Mouse (Mus musculus) myocyte (in vitro differentiated cells): ENCODE data around the gene Ctnnbl1. TPM values are rescaled to one million over a fixed set of nuclear protein-coding genes. Genes with fewer than 3 reads are reported as not detected.

Source experiments
- H3K27me3 ChIP-seq: one replicate; pipeline ENCODE4 v1.6.1; 2011; ENCODE audit not compliant: control insufficient read depth, insufficient read depth, insufficient read length
- H3K36me3 ChIP-seq: one replicate; pipeline ENCODE4 v1.6.1; 2011; ENCODE audit not compliant: control insufficient read depth, insufficient read depth
- H3K4me2 ChIP-seq: one replicate; pipeline ENCODE4 v1.6.1; 2011; ENCODE audit warnings: low read depth, control low read depth
- H3K4me3 ChIP-seq: one replicate; pipeline ENCODE4 v1.5.1; 2011; ENCODE audit warnings: mild to moderate bottlenecking, control low read depth, moderate library complexity
- H3K79me2 ChIP-seq: one replicate; pipeline ENCODE4 v1.6.1; 2011; ENCODE audit not compliant: control insufficient read depth, insufficient read depth
- H3ac ChIP-seq: one replicate; pipeline ENCODE4 v1.6.1; 2011; ENCODE audit not compliant: control insufficient read depth, insufficient read length
- CEBPB ChIP-seq: IDR thresholded peaks from 2 replicates; pipeline ENCODE4 v1.6.1; 2011; ENCODE audit warnings: mild to moderate bottlenecking, moderate library complexity; ENCODE audit not compliant: poor library complexity, insufficient read depth, severe bottlenecking
- E2F4 ChIP-seq: IDR thresholded peaks from one replicate; pipeline ENCODE4 v1.6.1; 2011; ENCODE audit warnings: mild to moderate bottlenecking, control low read depth, moderate library complexity; ENCODE audit not compliant: insufficient read depth
- MAX ChIP-seq: IDR thresholded peaks from one replicate; pipeline ENCODE4 v1.6.1; 2011; ENCODE audit warnings: low read depth, mild to moderate bottlenecking, control low read depth
- MYOD1 ChIP-seq, 3 experiments: IDR thresholded peaks; one replicate each; pipeline ENCODE4 v1.6.1; 2011; ENCODE audit warnings: control low read depth in 2 of 3, low read depth in 2 of 3, mild to moderate bottlenecking in 2 of 3, moderate library complexity in 1 of 3; ENCODE audit not compliant: insufficient read length in 2 of 3, control insufficient read depth in 1 of 3
- MYOG ChIP-seq, 3 experiments: IDR thresholded peaks; one replicate each; pipeline ENCODE4 v1.6.1; 2011; ENCODE audit warnings: control low read depth in 2 of 3, low read depth in 2 of 3, mild to moderate bottlenecking in 2 of 3; ENCODE audit not compliant: insufficient read length in 2 of 3, control insufficient read depth in 1 of 3, insufficient read depth in 1 of 3
- POLR2A ChIP-seq: IDR thresholded peaks from one replicate; pipeline ENCODE4 v1.6.1; 2011; ENCODE audit warnings: low read depth, mild to moderate bottlenecking, control low read depth, moderate library complexity; ENCODE audit not compliant: insufficient read length
- POLR2AphosphoS2 ChIP-seq: IDR thresholded peaks from one replicate; pipeline ENCODE4 v1.6.1; 2011; ENCODE audit warnings: low read depth, control low read depth; ENCODE audit not compliant: insufficient read length
- REST ChIP-seq: IDR thresholded peaks from one replicate; pipeline ENCODE4 v1.6.1; 2011; ENCODE audit warnings: mild to moderate bottlenecking, control low read depth, moderate library complexity; ENCODE audit not compliant: insufficient read depth, insufficient read length
- SRF ChIP-seq: IDR thresholded peaks from one replicate; pipeline ENCODE4 v1.6.1; 2011; ENCODE audit warnings: low read depth; ENCODE audit not compliant: control insufficient read depth, insufficient read length
- TCF12 ChIP-seq: IDR thresholded peaks from one replicate; pipeline ENCODE4 v1.6.1; 2011; ENCODE audit warnings: mild to moderate bottlenecking, control low read depth; ENCODE audit not compliant: poor library complexity, insufficient read depth, severe bottlenecking
- TCF3 ChIP-seq: IDR thresholded peaks from one replicate; pipeline ENCODE4 v1.6.1; 2011; ENCODE audit warnings: low read depth, control low read depth; ENCODE audit not compliant: insufficient read length
- USF1 ChIP-seq: IDR thresholded peaks from one replicate; pipeline ENCODE4 v1.6.1; 2011; ENCODE audit warnings: low read depth, mild to moderate bottlenecking, control low read depth, moderate library complexity
- polyA plus RNA-seq: library from polyadenylated mRNA; unstranded; fragments of >200 nt; fragmentation: generic; extraction: Trizol; gene quantifications from one replicate; pipeline ENCODE4 v1.2.1, GENCODE M21; 2012; ENCODE audit warnings: missing spikeins

Gene Ctnnbl1
- polyA plus RNA-seq, 1 experiment: 35.0 TPM

- Histone ChIP-seq H3ac (no peak overlapping the region), H3K36me3 (no peaks in the 10 kb centered on the region), H3K27me3 (peaks cover 58% of the 10 kb centered on the region), H3K4me3 (no peak overlapping the region), H3K4me2 (no peak overlapping the region), H3K79me2 (no peaks in the 10 kb centered on the region)
- TF ChIP-seq REST (no peak), POLR2AphosphoS2 (no peak), MYOD1 (IDR thresholded peaks at IDR 0.05; ENCODE audit: control insufficient read depth in 1 of 3, insufficient read length in 2 of 3, low read depth in 2 of 3) (no peak), TCF3 (no peak), USF1 (no peak), POLR2A (no peak), MYOG (IDR thresholded peaks at IDR 0.05; ENCODE audit: control insufficient read depth in 1 of 3, insufficient read depth in 1 of 3, insufficient read length in 2 of 3, low read depth in 2 of 3) (no peak), CEBPB (no peak), E2F4 (no peak), SRF (no peak), MAX (no peak), TCF12 (no peak)
Measured at GRCm38 (mm10) chr2:157940586-157941185, 203.5 kb downstream of the Ctnnbl1 start.

Other genes starting within 250 kb of the Ctnnbl1 start
- gene Nnat, start 177.3 kb upstream of the Ctnnbl1 start, polyA plus RNA-seq: 1.1 TPM
- gene Blcap, start 166.1 kb upstream of the Ctnnbl1 start, polyA plus RNA-seq: 27.1 TPM
- gene Vstm2l, start 177.3 kb downstream of the Ctnnbl1 start, polyA plus RNA-seq: not detected